In genomic region chr10:80765746-80766145, GRCm38 (mm10) we compare ENCODE assay signal across 18 mouse cellular contexts. TPM values are rescaled to one million over a fixed set of nuclear protein-coding genes. Genes with fewer than 3 reads are reported as not detected.
DNase-seq lines count a peak whose midpoint lies in the region; ATAC-seq lines count a peak whose summit lies in the region.
"Had no signal": no experiment of that assay in that cellular context is flagged by ENCODE, and none has a peak within 500 bp of the region (broad histone marks: within the 10 kb centered on the region; RNA-seq: fewer than 3 reads in every experiment).

No protein-coding gene starts in this region.

- H3K4me1 ChIP-seq in kidney, embryonic 15.5 days: peaks cover 16% of the 10 kb centered on the region
- H3K4me1 ChIP-seq in midbrain, embryonic 15.5 days: peaks cover 4% of the 10 kb centered on the region

- DNase-seq in adrenal gland, adult 2 months: peak; percentile 80
- DNase-seq in adrenal gland, adult 18-20 months (ENCODE audit: low spot score in 2 of 2): no peak
- DNase-seq in kidney, postnatal 25 days: no peak
- peak; percentile 47 for DNase-seq in ovary, adult 18-20 months (ENCODE audit: low spot score)
- DNase-seq in ovary, postnatal 10 days (ENCODE audit: low spot score): no peak
- no peak for DNase-seq in embryo, embryonic 10 days (ENCODE audit: low spot score)
- DNase-seq: cerebellum, postnatal 10 days; gastrocnemius, postnatal 14 days had no signal

- H3K36me3 ChIP-seq in kidney, embryonic 15.5 days: peaks cover 56% of the 10 kb centered on the region
- H3K36me3 ChIP-seq in midbrain, embryonic 15.5 days (replicated peaks): peaks cover 30% of the 10 kb centered on the region

- 80% methylated on average over 2 of the region's 2 CpGs for WGBS in kidney, embryonic 15.5 days
- WGBS in midbrain, embryonic 15.5 days: 89% methylated on average over 2 of the region's 2 CpGs

- H3K9me3 ChIP-seq in kidney, embryonic 15.5 days (replicated peaks): no peaks in the 10 kb centered on the region
- H3K9me3 ChIP-seq in midbrain, embryonic 15.5 days: no peaks in the 10 kb centered on the region
- H3K9me3 ChIP-seq: heart, embryonic 12.5 days; hindbrain, embryonic 12.5 days; intestine, embryonic 15.5 days; megakaryocyte, embryonic 14.5 days had no signal

- no peak overlapping the region for H3K4me2 ChIP-seq in kidney, embryonic 15.5 days
- no peak overlapping the region for H3K4me2 ChIP-seq in midbrain, embryonic 15.5 days
- H3K4me2 ChIP-seq: heart, embryonic 12.5 days; hindbrain, embryonic 12.5 days; intestine, embryonic 15.5 days had no signal

- ATAC-seq in kidney, embryonic 15.5 days (replicated peaks; ENCODE audit: low FRiP score): no peak
- no peak for ATAC-seq in midbrain, embryonic 15.5 days (replicated peaks)
- ATAC-seq: Patski had no signal

- no peaks in the 10 kb centered on the region for H3K27me3 ChIP-seq in kidney, embryonic 15.5 days
- no peaks in the 10 kb centered on the region for H3K27me3 ChIP-seq in midbrain, embryonic 15.5 days (replicated peaks)
- H3K27me3 ChIP-seq: heart, embryonic 12.5 days; hindbrain, embryonic 12.5 days; intestine, embryonic 15.5 days; megakaryocyte, embryonic 14.5 days; Patski had no signal

- no peak overlapping the region for H3K4me3 ChIP-seq in kidney, embryonic 15.5 days (replicated peaks)
- no peak overlapping the region for H3K4me3 ChIP-seq in midbrain, embryonic 15.5 days
- H3K4me3 ChIP-seq: heart, embryonic 12.5 days; hindbrain, embryonic 12.5 days; intestine, embryonic 15.5 days; megakaryocyte, embryonic 14.5 days had no signal

- 0 out of 2 replicates have a peak overlapping the region, but pooled peaks have one; percentile 41 for H3K27ac ChIP-seq in kidney, embryonic 15.5 days
- no peak overlapping the region for H3K27ac ChIP-seq in midbrain, embryonic 15.5 days
- H3K27ac ChIP-seq: hindbrain, embryonic 12.5 days; intestine, embryonic 15.5 days had no signal

- no peak overlapping the region for H3K9ac ChIP-seq in kidney, embryonic 15.5 days
- no peak overlapping the region for H3K9ac ChIP-seq in midbrain, embryonic 15.5 days
- H3K9ac ChIP-seq: hindbrain, embryonic 12.5 days; intestine, embryonic 15.5 days had no signal

RNA-seq across cellular contexts. Expression of gene Dot1l, which starts 10.7 kb away (rescaled TPM):
- 10 to 100 TPM; 31.7 to 80.6 TPM for total RNA-seq in adrenal gland, adult 2 months (2021)
- polyA plus RNA-seq in adrenal gland, adult 2 months (2012; rRNA removed): 109 and 170 TPM in 2 replicates
- total RNA-seq in adrenal gland, adult 18-20 months (2021): 10 to 100 TPM; 61.0 to 66.4 TPM
- polyA plus RNA-seq in kidney, embryonic 15.5 days (2015; fragmentation: Nextera tagmentation; extraction: Ambion mirVana): 17.3 and 21.8 TPM in 2 replicates
- polyA plus RNA-seq in midbrain, embryonic 15.5 days (2015; fragmentation: Nextera tagmentation; extraction: Ambion mirVana): 21.0 and 25.9 TPM in 2 replicates

RNA-seq across cellular contexts. Expression of gene Ap3d1, which starts 23.7 kb away (rescaled TPM):
- 100 to 1,000 TPM in 1 of 2 experiments, 10 to 100 TPM in 1; 85.6 to 104 TPM for total RNA-seq in adrenal gland, adult 2 months (2021)
- polyA plus RNA-seq in adrenal gland, adult 2 months (2012; rRNA removed): 98.1 and 131 TPM in 2 replicates
- 100 to 1,000 TPM in 1 of 2 experiments, 10 to 100 TPM in 1; 97.1 to 104 TPM for total RNA-seq in adrenal gland, adult 18-20 months (2021)
- 68.1 and 70.9 TPM in 2 replicates for polyA plus RNA-seq in kidney, embryonic 15.5 days (2015; fragmentation: Nextera tagmentation; extraction: Ambion mirVana)
- polyA plus RNA-seq in midbrain, embryonic 15.5 days (2015; fragmentation: Nextera tagmentation; extraction: Ambion mirVana): 117 and 122 TPM in 2 replicates

RNA-seq across cellular contexts. Expression of gene Sf3a2, which starts 32.3 kb away (rescaled TPM):
- 10 to 100 TPM; 53.6 to 58.7 TPM for total RNA-seq in adrenal gland, adult 2 months (2021)
- polyA plus RNA-seq in adrenal gland, adult 2 months (2012; rRNA removed): 103 and 104 TPM in 2 replicates
- total RNA-seq in adrenal gland, adult 18-20 months (2021): 10 to 100 TPM; 47.8 to 50.5 TPM
- polyA plus RNA-seq in kidney, embryonic 15.5 days (2015; fragmentation: Nextera tagmentation; extraction: Ambion mirVana): 78.2 and 92.6 TPM in 2 replicates
- polyA plus RNA-seq in midbrain, embryonic 15.5 days (2015; fragmentation: Nextera tagmentation; extraction: Ambion mirVana): 60.3 and 62.6 TPM in 2 replicates

RNA-seq across cellular contexts. Expression of gene Plekhj1, which starts 32.7 kb away (rescaled TPM):
- 10 to 100 TPM; 72.2 to 83.6 TPM for total RNA-seq in adrenal gland, adult 2 months (2021)
- 81.1 and 102 TPM in 2 replicates for polyA plus RNA-seq in adrenal gland, adult 2 months (2012; rRNA removed)
- total RNA-seq in adrenal gland, adult 18-20 months (2021): 10 to 100 TPM; 69.0 to 87.2 TPM
- polyA plus RNA-seq in kidney, embryonic 15.5 days (2015; fragmentation: Nextera tagmentation; extraction: Ambion mirVana): 126 and 130 TPM in 2 replicates
- 130 and 147 TPM in 2 replicates for polyA plus RNA-seq in midbrain, embryonic 15.5 days (2015; fragmentation: Nextera tagmentation; extraction: Ambion mirVana)

RNA-seq across cellular contexts. Expression of gene Amh, which starts 39.3 kb away (rescaled TPM):
- under 1 TPM; 0.73 to 0.95 TPM for total RNA-seq in adrenal gland, adult 2 months (2021)
- polyA plus RNA-seq in adrenal gland, adult 2 months (2012; rRNA removed): 1.7 and 2.1 TPM in 2 replicates
- 1 to 10 TPM in 1 of 2 experiments, under 1 TPM in 1; 0.83 to 1.5 TPM for total RNA-seq in adrenal gland, adult 18-20 months (2021)
- 0.09 TPM in 1 of 2 replicates, not detected in the other for polyA plus RNA-seq in kidney, embryonic 15.5 days (2015; fragmentation: Nextera tagmentation; extraction: Ambion mirVana)
- 0.10 TPM in 2 replicates for polyA plus RNA-seq in midbrain, embryonic 15.5 days (2015; fragmentation: Nextera tagmentation; extraction: Ambion mirVana)
- polyA plus RNA-seq: embryonic facial prominence, embryonic 11.5 days; hindbrain, embryonic 12.5 days; intestine, embryonic 15.5 days; midbrain, postnatal 0 days; neural tube, embryonic 11.5 days had no signal

Comparison
In these comparisons a context has a peak if more than half of its experiments do, and no peak if none do; other contexts are left out.
1. DNase-seq: peak in adrenal gland, adult 2 months (single experiment) and ovary, adult 18-20 months (single experiment); none in adrenal gland, adult 18-20 months (0 of 2), kidney, postnatal 25 days (0 of 2), ovary, postnatal 10 days (single experiment) and embryo, embryonic 10 days (single experiment).